Mouse (Mus musculus) midbrain, embryonic 16.5 days (tissue): Measurements from ENCODE around the gene Tmem189. TPM values are rescaled to one million over a fixed set of nuclear protein-coding genes. Genes with fewer than 3 reads are reported as not detected.
"Not testable (repeated sequence)": the region's sequence is repeated elsewhere in the genome, so short reads cannot be mapped to it uniquely, and the experiment has no call there.

Source experiments
- ATAC-seq: fragments of 200-750 bp; cut with Nextera tagmentation; 2 replicates; pipeline ENCODE4 v1.8.0; 2017; ENCODE audit warnings: moderate TSS enrichment
- H3K27ac ChIP-seq: fragments of 300-500 bp; sonication (generic); 2 replicates; pipeline ENCODE4 v1.5.1; 2014; ENCODE audit warnings: mild to moderate bottlenecking, low read length, mixed read lengths
- H3K27me3 ChIP-seq: fragments of 300-500 bp; sonication (generic); 2 replicates; pipeline ENCODE4 v1.6.1; 2014; ENCODE audit warnings: low read depth, low read length, mixed read lengths; ENCODE audit not compliant: control insufficient read depth, insufficient read depth
- H3K36me3 ChIP-seq: fragments of 300-500 bp; sonication (generic); 2 replicates; pipeline ENCODE4 v1.6.1; 2014; ENCODE audit warnings: mild to moderate bottlenecking, low read length, moderate library complexity, mixed read lengths; ENCODE audit not compliant: control insufficient read depth, insufficient read depth
- H3K4me1 ChIP-seq: fragments of 300-500 bp; sonication (generic); 2 replicates; pipeline ENCODE4 v1.6.1; 2014; ENCODE audit warnings: mild to moderate bottlenecking, low read length, mixed read lengths; ENCODE audit not compliant: control insufficient read depth, insufficient read depth
- H3K4me2 ChIP-seq: fragments of 300-500 bp; sonication (generic); 2 replicates; pipeline ENCODE4 v1.6.1; 2014; ENCODE audit warnings: mild to moderate bottlenecking, low read length, mixed read lengths
- H3K4me3 ChIP-seq: fragments of 300-500 bp; sonication (generic); 2 replicates; pipeline ENCODE4 v1.5.1; 2014; ENCODE audit warnings: low read depth, mild to moderate bottlenecking, low read length, moderate library complexity, mixed read lengths
- H3K9ac ChIP-seq: fragments of 300-500 bp; sonication (generic); 2 replicates; pipeline ENCODE4 v1.6.1; 2014; ENCODE audit warnings: low read depth, low read length, mixed read lengths
- H3K9me3 ChIP-seq: fragments of 300-500 bp; sonication (generic); replicated peaks from 2 replicates; pipeline ENCODE4 v1.6.1; 2014; ENCODE audit warnings: mild to moderate bottlenecking, low read length, mixed read lengths; ENCODE audit not compliant: control insufficient read depth, poor library complexity, severe bottlenecking
- WGBS: fragments of 180-500 bp; shearing (Covaris S2); extraction: QIAGEN DNeasy Blood & Tissue Kit; methylation state at CpG from one replicate; pipeline ENCODE4 v1.1.7; 2014; 5-methylcytosine and 5-hydroxymethylcytosine counted together
- polyA plus RNA-seq: library from polyadenylated mRNA; unstranded; fragments of >200 nt; fragmentation: Nextera tagmentation; extraction: Ambion mirVana; gene quantifications from 2 replicates; pipeline ENCODE4 v1.2.1, GENCODE M21; 2015

Gene Tmem189
- polyA plus RNA-seq, 1 experiment from 2014 or later = 30.3 TPM

GRCm38 (mm10) chr2:167613335-167613734 lies 76.3 kb downstream of the Tmem189 start:
- not testable (repeated sequence) for H3K27me3 ChIP-seq, H3K9me3 ChIP-seq, H3K4me2 ChIP-seq, H3K4me3 ChIP-seq, H3K4me1 ChIP-seq, H3K9ac ChIP-seq, H3K27ac ChIP-seq, ATAC-seq
- 91% methylated on average over 7 of the region's 7 CpGs for WGBS
- peaks cover 38% of the 10 kb centered on the region for H3K36me3 ChIP-seq

- no peak for ATAC-seq
- Histone ChIP-seq H3K27me3 (no peaks in the 10 kb centered on the region), H3K36me3 (peaks cover 34% of the 10 kb centered on the region), H3K4me3 (no peak overlapping the region), H3K27ac (no peak overlapping the region), H3K4me2 (no peak overlapping the region), H3K9ac (no peak overlapping the region), H3K9me3 (no peaks in the 10 kb centered on the region), H3K4me1 (no peaks in the 10 kb centered on the region)
- 94% methylated on average over 14 of the region's 14 CpGs for WGBS
These were observed 77.5 kb downstream of the Tmem189 start for GRCm38 (mm10) chr2:167612122-167612521.

GRCm38 (mm10) chr2:167611287-167611686 lies 78.3 kb downstream of the Tmem189 start:
- WGBS = 92% methylated on average over 10 of the region's 10 CpGs

GRCm38 (mm10) chr2:167606745-167607123 lies 82.9 kb downstream of the Tmem189 start:
- Histone ChIP-seq H3K36me3 (peaks cover 8% of the 10 kb centered on the region), H3K4me1 (no peaks in the 10 kb centered on the region), H3K4me2 (no peak overlapping the region), H3K9ac (no peak overlapping the region), H3K27ac (no peak overlapping the region), H3K9me3 (no peaks in the 10 kb centered on the region), H3K27me3 (no peaks in the 10 kb centered on the region), H3K4me3 (no peak overlapping the region)
- 92% methylated on average over 4 of the region's 4 CpGs for WGBS
- ATAC-seq = no peak

More at GRCm38 (mm10) chr2:167611287-167611686, 78.3 kb downstream of the Tmem189 start:
- H3K9me3 ChIP-seq = no peaks in the 10 kb centered on the region
- no peaks in the 10 kb centered on the region for H3K27me3 ChIP-seq
- ATAC-seq = 0 out of 2 replicates have a peak, but pooled peaks have one; percentile 29
- no peak overlapping the region for H3K9ac ChIP-seq
- H3K4me2 ChIP-seq = no peak overlapping the region
- H3K36me3 ChIP-seq = peaks cover 28% of the 10 kb centered on the region
- H3K4me3 ChIP-seq = no peak overlapping the region
- H3K27ac ChIP-seq = no peak overlapping the region
- no peaks in the 10 kb centered on the region for H3K4me1 ChIP-seq

GRCm38 (mm10) chr2:167605817-167606744 lies 83.5 kb downstream of the Tmem189 start:
- no peak overlapping the region for H3K4me2 ChIP-seq
- no peak for ATAC-seq

GRCm38 (mm10) chr2:167605178-167605794 lies 84.3 kb downstream of the Tmem189 start:
- 26% methylated on average over 11 of the region's 11 CpGs for WGBS
- no peaks in the 10 kb centered on the region for H3K4me1 ChIP-seq
- no peak overlapping the region for H3K27ac ChIP-seq
- ATAC-seq = peak; percentile 66
- no peak overlapping the region for H3K4me2 ChIP-seq
- no peak overlapping the region for H3K9ac ChIP-seq
- H3K27me3 ChIP-seq = no peaks in the 10 kb centered on the region
- no peaks in the 10 kb centered on the region for H3K9me3 ChIP-seq
- peaks cover 8% of the 10 kb centered on the region for H3K36me3 ChIP-seq
- H3K4me3 ChIP-seq = no peak overlapping the region

More at GRCm38 (mm10) chr2:167605817-167606744, 83.5 kb downstream of the Tmem189 start:
- H3K9me3 ChIP-seq = no peaks in the 10 kb centered on the region
- no peak overlapping the region for H3K27ac ChIP-seq
- WGBS = 80% methylated on average over 17 of the region's 17 CpGs
- no peak overlapping the region for H3K4me3 ChIP-seq
- H3K36me3 ChIP-seq = peaks cover 8% of the 10 kb centered on the region
- no peaks in the 10 kb centered on the region for H3K4me1 ChIP-seq
- no peak overlapping the region for H3K9ac ChIP-seq
- H3K27me3 ChIP-seq = no peaks in the 10 kb centered on the region

GRCm38 (mm10) chr2:167602978-167603377 lies 86.6 kb downstream of the Tmem189 start:
- H3K9ac ChIP-seq = no peak overlapping the region

GRCm38 (mm10) chr2:167602364-167602763 lies 87.3 kb downstream of the Tmem189 start:
- H3K4me1 ChIP-seq = peaks cover 3% of the 10 kb centered on the region; the same call in 1 of the 2 replicates
- no peaks in the 10 kb centered on the region for H3K9me3 ChIP-seq
- H3K27me3 ChIP-seq = no peaks in the 10 kb centered on the region
- H3K27ac ChIP-seq = no peak overlapping the region
- 0 out of 2 replicates have a peak, but pooled peaks cover 2% of the 10 kb centered on the region for H3K36me3 ChIP-seq
- 75% methylated on average over 2 of the region's 2 CpGs for WGBS
- ATAC-seq = no peak
- no peak overlapping the region for H3K4me2 ChIP-seq
- no peak overlapping the region for H3K4me3 ChIP-seq
- H3K9ac ChIP-seq = no peak overlapping the region

More at GRCm38 (mm10) chr2:167602978-167603377, 86.6 kb downstream of the Tmem189 start:
- Histone ChIP-seq H3K27ac (no peak overlapping the region), H3K36me3 (0 out of 2 replicates have a peak, but pooled peaks cover 2% of the 10 kb centered on the region), H3K4me2 (no peak overlapping the region), H3K27me3 (no peaks in the 10 kb centered on the region), H3K4me1 (no peaks in the 10 kb centered on the region), H3K4me3 (no peak overlapping the region), H3K9me3 (no peaks in the 10 kb centered on the region)
- 56% methylated on average over 5 of the region's 5 CpGs for WGBS
- no peak for ATAC-seq
